Mouse (Mus musculus) A20 (cell line): ENCODE data around the gene Tgfbi.

Source experiments
- DNase-seq: peaks from one replicate; pipeline ENCODE4 v3.0.0-alpha.2; 2011; ENCODE audit warnings: low read depth, low spot score

Tgfbi gene

GRCm38 (mm10) chr13:56634139-56634615, 24.9 kb downstream of the Tgfbi start:
- no peak for DNase-seq

GRCm38 (mm10) chr13:56634920-56635319, 25.6 kb downstream of the Tgfbi start:
- DNase-seq, result no peak

- DNase-seq, result no peak
These were observed 27.7 kb downstream of the Tgfbi start for GRCm38 (mm10) chr13:56637027-56637426.

- DNase-seq, result peak; percentile 6
These were observed 32.4 kb downstream of the Tgfbi start for GRCm38 (mm10) chr13:56641746-56642145.

- DNase-seq, result no peak
These were observed 34.7 kb downstream of the Tgfbi start for GRCm38 (mm10) chr13:56644031-56644430.

- DNase-seq, result no peak
These were observed 36.4 kb downstream of the Tgfbi start for GRCm38 (mm10) chr13:56645744-56646143.

GRCm38 (mm10) chr13:56647597-56648405, 38.5 kb downstream of the Tgfbi start:
- no peak for DNase-seq

- DNase-seq, result no peak
These were observed 40.7 kb downstream of the Tgfbi start for GRCm38 (mm10) chr13:56650020-56650419.

- no peak for DNase-seq
These were observed 43.1 kb downstream of the Tgfbi start for GRCm38 (mm10) chr13:56652381-56652780.

- DNase-seq, result no peak
These were observed 44.9 kb downstream of the Tgfbi start for GRCm38 (mm10) chr13:56654176-56654575.

GRCm38 (mm10) chr13:56657946-56658512, 48.7 kb downstream of the Tgfbi start:
- peak; percentile 69 for DNase-seq

- no peak for DNase-seq
These were observed 49.6 kb downstream of the Tgfbi start for GRCm38 (mm10) chr13:56658931-56659330.

- DNase-seq, result no peak
These were observed 52.7 kb downstream of the Tgfbi start for GRCm38 (mm10) chr13:56661914-56662621.

- DNase-seq, result no peak
These were observed 55.2 kb downstream of the Tgfbi start for GRCm38 (mm10) chr13:56664256-56665170.

- no peak for DNase-seq
These were observed 61.9 kb downstream of the Tgfbi start for GRCm38 (mm10) chr13:56671206-56671605.

GRCm38 (mm10) chr13:56677731-56678130, 68.4 kb downstream of the Tgfbi start:
- no peak for DNase-seq

GRCm38 (mm10) chr13:56678188-56678787, 69.0 kb downstream of the Tgfbi start:
- no peak for DNase-seq

- DNase-seq, result no peak
These were observed 69.6 kb downstream of the Tgfbi start for GRCm38 (mm10) chr13:56678826-56679504.

GRCm38 (mm10) chr13:56681924-56682323, 72.6 kb downstream of the Tgfbi start:
- no peak for DNase-seq

- DNase-seq, result no peak
These were observed 73.0 kb downstream of the Tgfbi start for GRCm38 (mm10) chr13:56682326-56682725.
